Mouse (Mus musculus): ENCODE data around the gene Zfp619.
A peak's percentile ranks its signal among the peaks of the same experiment; 100 is the strongest.
"Not testable (repeated sequence)": the region's sequence is repeated elsewhere in the genome, so short reads cannot be mapped to it uniquely, and the experiment has no call there.

Gene Zfp619

GRCm38 (mm10) chr7:39517616-39518177 lies at the start of gene Zfp619:
Gene Zfp619 (plus strand): TSS chr7:39517766.
- DNase-seq, result peak; percentile 95

DNA sequence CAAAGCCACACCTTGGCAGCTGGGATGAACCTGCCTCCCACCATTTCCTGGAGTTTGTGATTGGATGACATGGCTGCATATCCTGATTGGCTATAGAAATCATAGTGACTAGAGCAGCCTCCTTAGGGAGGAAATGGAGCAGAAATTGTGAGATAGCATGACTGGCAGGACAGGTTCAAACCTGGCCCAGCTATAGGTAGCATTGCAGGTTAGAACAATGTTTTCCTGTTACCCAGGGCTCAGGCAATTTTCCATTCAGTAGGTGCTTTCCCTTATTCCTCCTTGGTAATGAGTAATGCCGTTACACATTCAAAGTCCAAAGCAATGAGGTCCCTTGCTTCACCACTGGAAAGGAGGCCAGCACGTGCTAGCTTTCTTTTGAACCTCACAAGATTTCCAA lies 38.6 kb upstream of the Zfp619 start:
- DNase-seq, result no peak

GRCm38 (mm10) chr7:39484384-39484783 lies 33.2 kb upstream of the Zfp619 start:
- DNase-seq, result no peak

GRCm38 (mm10) chr7:39487159-39487853 lies 30.3 kb upstream of the Zfp619 start:
- DNase-seq, result peak; percentile 51

DNA sequence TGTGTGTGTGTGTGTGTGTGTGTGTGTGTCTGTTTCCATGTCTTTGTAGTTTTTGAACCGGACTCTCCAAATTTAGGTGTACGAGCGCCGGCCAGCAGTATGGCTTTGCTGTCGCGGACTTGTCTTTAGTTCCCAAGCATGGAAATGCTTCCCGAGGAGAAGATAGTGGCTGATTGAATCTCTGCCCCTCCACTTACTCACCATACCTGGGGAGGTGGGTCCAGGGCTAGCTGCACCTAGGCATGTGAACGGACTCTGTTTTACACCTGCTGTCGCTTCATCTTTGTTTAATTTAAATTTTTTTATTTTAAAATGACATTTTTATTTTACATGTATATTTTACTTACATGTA lies 29.7 kb upstream of the Zfp619 start:
- no peak for DNase-seq

DNA sequence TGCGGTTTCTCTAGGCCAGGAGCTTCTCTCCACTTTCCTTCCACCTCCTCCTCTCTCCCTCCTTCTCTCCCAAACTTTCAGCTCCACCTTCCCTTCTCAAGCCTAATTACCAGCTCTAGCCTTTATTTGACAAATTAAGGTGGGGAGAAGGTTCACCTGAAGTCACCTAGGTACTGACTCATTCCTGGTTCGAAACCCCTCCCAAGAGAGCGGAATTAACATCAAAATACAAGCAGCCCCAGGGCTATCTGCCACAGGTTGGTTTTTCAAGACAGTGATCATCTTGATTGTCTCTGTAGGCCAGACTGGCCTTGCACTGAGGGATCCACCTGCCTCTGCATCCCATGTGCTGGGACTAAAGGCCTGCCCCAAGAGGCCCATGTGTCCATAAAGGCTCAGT lies 22.9 kb upstream of the Zfp619 start:
- DNase-seq, result no peak

DNA sequence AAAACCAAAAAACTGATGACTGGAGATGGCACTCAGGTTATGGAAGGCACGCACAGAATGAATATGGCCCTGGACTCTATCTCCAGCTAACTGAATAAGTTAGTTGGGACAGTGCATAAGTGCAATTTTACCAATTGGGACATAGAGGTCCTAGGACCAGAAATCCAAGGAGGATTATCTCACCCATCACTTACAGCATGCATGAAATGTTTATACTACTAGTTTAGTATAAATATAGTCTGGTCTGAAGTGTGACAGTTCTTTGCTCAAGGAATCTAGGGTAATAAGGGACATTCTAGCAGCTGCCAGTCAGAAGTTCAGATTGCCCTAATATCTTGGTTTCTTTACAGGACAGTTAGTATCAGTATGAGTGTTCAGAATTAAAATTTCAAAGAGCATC lies 13.5 kb upstream of the Zfp619 start:
- DNase-seq, result no peak

GRCm38 (mm10) chr7:39518362-39518761 lies 796 bp downstream of the Zfp619 start:
- peak; percentile 25 for DNase-seq

GRCm38 (mm10) chr7:39523703-39524424 lies 6.3 kb downstream of the Zfp619 start:
- no peak for DNase-seq

DNA sequence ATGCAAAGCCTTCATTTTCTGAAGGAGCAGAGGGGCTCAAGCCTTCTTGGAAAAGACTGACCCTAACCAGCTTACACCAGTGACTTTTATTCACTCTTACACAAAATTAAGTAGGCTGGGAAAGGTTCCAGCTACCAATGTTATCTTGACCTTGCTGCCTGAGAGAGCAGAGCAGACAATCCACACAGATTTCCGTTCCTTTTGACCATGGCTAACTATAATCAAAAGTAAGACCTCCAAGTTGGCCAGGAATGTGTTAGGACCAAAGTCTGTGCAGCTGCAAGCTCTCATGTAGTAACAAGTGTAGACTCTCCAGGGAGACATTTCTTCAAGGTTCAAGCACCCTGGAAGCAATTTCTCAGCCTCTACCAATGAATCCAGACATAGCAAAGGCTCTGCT lies 25.6 kb downstream of the Zfp619 start:
- DNase-seq, result no peak

GRCm38 (mm10) chr7:39544242-39545111 lies 26.9 kb downstream of the Zfp619 start:
- DNase-seq, result peak; percentile 66

DNA sequence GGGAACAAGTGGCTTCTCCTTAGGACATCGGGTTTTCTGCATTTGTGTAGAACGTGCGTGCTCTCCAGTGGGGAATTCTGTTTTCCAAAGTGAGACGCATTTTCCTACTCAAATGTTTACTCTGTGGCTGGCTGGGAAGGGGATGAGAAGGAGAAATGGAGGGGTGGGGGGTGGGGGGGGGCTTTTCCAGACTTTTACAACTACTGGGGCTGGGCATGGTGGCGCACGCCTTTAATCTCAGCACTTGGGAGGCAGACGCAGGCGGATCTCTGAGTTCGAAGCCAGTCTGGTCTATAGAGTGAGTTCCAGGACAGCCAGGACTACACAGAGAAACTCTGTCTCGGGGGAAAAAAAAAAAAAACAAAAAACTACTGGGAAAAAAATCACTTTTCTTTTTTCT lies 27.6 kb downstream of the Zfp619 start:
- no peak for DNase-seq

GRCm38 (mm10) chr7:39549336-39549735 lies 31.8 kb downstream of the Zfp619 start:
- DNase-seq, result no peak

DNA sequence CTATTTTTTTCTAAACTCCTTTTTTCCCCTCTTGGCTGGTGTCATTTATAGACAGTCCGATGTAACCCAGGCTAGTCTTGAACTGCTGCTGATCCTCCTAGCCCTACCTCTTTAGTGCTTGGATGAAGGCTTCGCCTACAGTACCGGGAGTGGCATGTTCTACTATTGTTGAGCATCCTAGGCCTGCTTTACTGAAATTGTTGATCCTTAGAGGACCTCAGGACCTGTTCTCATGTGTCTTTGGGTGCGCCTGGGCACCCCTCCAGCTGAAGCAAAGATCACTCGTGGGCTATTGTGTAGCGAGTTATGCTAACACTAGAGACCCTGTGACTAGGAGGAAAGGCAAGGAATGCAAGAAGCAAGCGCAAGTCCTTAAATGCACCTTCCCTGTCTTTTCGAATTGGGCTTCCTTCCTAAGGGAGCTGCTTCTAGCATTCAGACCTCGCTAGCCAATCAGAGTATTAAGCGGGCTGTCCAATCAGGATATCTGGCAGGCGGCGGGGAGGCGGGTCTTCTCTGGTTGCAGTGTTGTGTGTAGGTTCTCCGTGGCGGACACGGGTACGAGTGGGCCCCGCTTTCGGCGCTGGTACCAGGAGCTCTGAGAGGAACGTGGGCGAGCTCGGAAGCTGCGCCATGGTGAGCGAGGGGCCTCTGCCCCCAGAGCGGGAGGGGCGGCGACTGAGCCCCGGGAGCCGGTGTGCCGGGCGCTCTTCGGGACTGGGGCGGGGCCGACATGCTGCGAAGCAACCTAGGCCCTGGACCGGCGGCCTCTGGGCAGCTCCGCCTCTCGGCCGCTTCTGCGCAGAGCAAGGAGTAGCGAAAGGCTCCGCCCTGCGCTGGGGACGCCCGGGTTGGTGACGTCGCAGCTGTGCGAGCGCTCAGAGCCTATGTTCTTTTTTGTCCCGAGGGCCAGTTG lies 34.7 kb downstream of the Zfp619 start:
- peak; percentile 97 for DNase-seq

DNA sequence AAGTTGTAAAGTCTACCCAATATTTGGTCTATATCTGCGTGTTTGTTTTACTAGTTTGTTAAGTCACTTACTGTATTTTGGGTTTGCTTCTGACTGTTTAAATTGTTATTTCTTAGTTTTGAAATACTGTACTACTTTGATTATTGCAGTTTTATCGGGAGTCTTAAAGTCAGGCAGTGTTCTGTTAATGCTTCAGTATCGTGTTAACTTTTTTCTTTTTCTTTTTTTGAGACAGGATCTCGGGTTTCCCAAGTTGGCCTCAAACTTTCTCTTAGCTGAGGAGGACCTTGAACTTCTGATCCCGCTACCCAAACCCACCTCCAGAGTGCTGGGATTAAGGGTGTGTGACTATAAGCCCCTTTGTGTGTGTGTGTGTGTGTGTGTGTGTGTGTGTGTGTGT lies 35.4 kb downstream of the Zfp619 start:
- no peak for DNase-seq

DNA sequence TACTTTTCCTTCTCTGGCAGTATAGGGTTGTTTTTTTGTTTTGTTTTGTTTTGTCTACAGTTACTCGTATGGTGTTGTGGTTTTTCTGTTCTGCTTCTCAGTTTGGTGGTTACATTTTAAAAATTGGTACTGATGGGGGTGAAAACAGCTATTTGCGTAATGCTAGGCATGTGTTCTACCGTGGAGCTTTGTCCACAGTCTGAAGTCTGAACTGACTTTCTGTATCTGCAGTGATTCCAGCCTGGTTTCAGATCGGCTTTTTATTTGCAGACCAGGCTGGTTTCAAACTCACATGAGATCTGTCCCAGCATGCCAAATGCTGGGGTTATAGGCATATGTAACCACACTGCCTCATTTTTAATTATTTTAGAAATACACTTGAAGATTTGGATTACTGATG lies 36.3 kb downstream of the Zfp619 start:
- DNase-seq, result no peak

- no peak for DNase-seq
Measured at GRCm38 (mm10) chr7:39580066-39580465, 62.5 kb downstream of the Zfp619 start.

GRCm38 (mm10) chr7:39580601-39581000 lies 63.0 kb downstream of the Zfp619 start:
- no peak for DNase-seq

DNA sequence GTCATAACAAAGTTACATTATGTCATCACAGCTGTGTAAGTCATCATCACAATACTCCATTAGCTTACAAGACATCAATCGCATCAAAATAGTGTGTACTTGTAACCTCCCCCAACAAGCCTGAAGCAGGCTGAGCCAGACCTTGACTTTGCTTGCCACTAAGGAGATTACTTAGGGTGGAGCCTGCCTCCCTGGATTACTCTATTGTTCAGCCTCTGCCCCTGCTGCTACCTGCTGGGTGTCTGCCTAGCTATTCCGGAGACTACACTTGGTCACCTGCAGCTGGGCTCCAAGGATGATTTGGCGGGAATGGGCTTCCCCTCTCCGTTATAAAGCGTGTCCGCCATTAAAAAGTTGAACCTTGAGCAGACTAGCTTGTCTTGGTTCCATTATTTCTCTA lies 69.3 kb downstream of the Zfp619 start:
- not testable (repeated sequence) for DNase-seq

DNA sequence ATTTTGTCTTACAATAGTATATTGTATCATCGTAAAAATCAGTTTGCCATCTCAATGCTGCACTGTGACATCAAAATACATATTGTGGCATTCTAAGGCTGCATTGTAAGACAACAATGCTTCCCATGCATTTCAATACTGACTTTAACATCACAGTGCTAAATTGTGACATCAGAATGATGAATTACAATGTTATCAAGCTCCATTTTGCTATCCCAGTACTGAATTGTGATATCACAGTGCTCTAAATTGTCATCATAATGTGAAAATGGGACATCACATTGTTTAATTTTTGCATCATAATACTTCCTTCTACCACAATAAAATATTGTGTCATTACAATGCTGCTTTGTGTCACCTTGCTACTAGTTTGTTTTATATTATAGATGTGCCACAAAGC lies 70.5 kb downstream of the Zfp619 start:
- DNase-seq, result no peak

DNA sequence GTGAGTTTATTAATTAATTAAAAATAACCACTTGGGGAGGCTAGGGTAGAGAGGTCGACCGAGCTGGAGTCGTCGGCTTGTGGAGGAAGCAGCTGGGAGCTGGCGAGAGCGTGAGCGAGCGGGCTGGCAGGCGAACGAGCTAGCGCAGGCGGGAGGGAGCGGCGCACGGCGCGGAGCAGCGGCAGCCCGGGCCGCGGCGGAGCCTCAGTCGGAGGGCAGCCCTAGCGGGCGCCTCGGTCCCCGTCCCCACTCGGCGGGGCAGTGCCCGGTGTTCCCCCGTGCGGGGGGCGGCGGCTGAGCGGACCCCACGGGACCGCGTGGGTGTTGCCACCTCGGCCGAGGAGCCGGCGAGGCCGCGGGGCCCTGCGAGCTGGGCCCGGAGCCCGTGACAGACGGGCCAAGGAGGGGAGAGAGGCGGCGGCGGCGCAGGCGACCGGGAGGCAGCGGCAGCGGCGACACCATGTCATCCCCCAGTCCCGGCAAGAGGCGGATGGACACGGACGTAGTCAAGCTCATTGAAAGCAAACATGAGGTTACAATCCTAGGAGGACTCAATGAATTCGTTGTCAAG lies 71.0 kb downstream of the Zfp619 start:
- peak; percentile 59 for DNase-seq

DNA sequence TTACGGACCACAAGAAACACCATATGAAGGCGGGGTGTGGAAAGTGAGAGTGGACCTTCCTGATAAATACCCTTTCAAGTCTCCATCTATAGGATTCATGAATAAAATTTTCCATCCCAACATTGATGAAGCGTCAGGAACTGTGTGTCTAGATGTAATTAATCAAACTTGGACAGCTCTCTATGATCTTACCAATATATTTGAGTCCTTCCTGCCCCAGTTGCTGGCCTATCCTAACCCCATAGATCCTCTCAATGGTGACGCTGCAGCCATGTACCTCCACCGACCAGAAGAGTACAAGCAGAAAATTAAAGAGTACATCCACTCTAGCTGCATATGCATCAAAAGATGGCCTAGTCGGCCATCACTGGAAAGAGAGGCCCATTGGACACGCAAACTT lies 71.5 kb downstream of the Zfp619 start:
- DNase-seq, result not testable (repeated sequence)

Measured in cerebellum, adult 8-10 months (tissue).